Mouse (Mus musculus) kidney, adult 8-10 months (tissue): ENCODE results near the gene Serpini2.
A peak's percentile ranks its signal among the peaks of the same experiment; 100 is the strongest.
"Not testable (repeated sequence)": the region's sequence is repeated elsewhere in the genome, so short reads cannot be mapped to it uniquely, and the experiment has no call there.

Experiments used
- DNase-seq, 2 experiments: peaks; one replicate each; pipeline ENCODE4 v3.0.0; 2022

Serpini2 gene

GRCm38 (mm10) chr3:75269978-75270377 lies at the start of gene Serpini2:
TSS of gene Serpini2 (minus strand) at chr3:75270078.
- DNase-seq = no peak

GRCm38 (mm10) chr3:75308861-75309260 lies 39.0 kb upstream of the Serpini2 start:
- no peak for DNase-seq

- DNase-seq = no peak
Observed at GRCm38 (mm10) chr3:75308228-75308627, 38.4 kb upstream of the Serpini2 start.

- DNase-seq = peak; percentile 6
Observed at GRCm38 (mm10) chr3:75305584-75305983, 35.7 kb upstream of the Serpini2 start.

- peak; percentile 11 to 24 for DNase-seq
Observed at GRCm38 (mm10) chr3:75304621-75305020, 34.7 kb upstream of the Serpini2 start.

- DNase-seq = no peak
Observed at GRCm38 (mm10) chr3:75301072-75301471, 31.2 kb upstream of the Serpini2 start.

- not testable (repeated sequence) for DNase-seq
Observed at GRCm38 (mm10) chr3:75299464-75299863, 29.6 kb upstream of the Serpini2 start.

GRCm38 (mm10) chr3:75297758-75298111 lies 27.9 kb upstream of the Serpini2 start:
- DNase-seq = no peak

GRCm38 (mm10) chr3:75297026-75297757 lies 27.3 kb upstream of the Serpini2 start:
- no peak for DNase-seq

GRCm38 (mm10) chr3:75293243-75293642 lies 23.4 kb upstream of the Serpini2 start:
- no peak for DNase-seq

- no peak for DNase-seq
Observed at GRCm38 (mm10) chr3:75277455-75277854, 7.6 kb upstream of the Serpini2 start.

GRCm38 (mm10) chr3:75276522-75276921 lies 6.6 kb upstream of the Serpini2 start:
- no peak for DNase-seq

GRCm38 (mm10) chr3:75275127-75275526 lies 5.2 kb upstream of the Serpini2 start:
- DNase-seq = no peak

GRCm38 (mm10) chr3:75259356-75259755 lies 10.5 kb downstream of the Serpini2 start:
- no peak for DNase-seq

- no peak for DNase-seq
Observed at GRCm38 (mm10) chr3:75219694-75220093, 50.2 kb downstream of the Serpini2 start.

- peak in 1 of 2 experiments; percentile 52 for DNase-seq
Observed at GRCm38 (mm10) chr3:75219211-75219610, 50.7 kb downstream of the Serpini2 start.

- DNase-seq = peak; percentile 9 to 48
Observed at GRCm38 (mm10) chr3:75202808-75203503, 66.9 kb downstream of the Serpini2 start.
